Mouse (Mus musculus) spleen, adult 2 months (tissue): ENCODE data around the gene Hk1.

ENCODE experiments used
- CTCF ChIP-seq: fragments of 200-500 bp; IDR thresholded peaks from 2 replicates; pipeline ENCODE4 v1.5.1; 2011; ENCODE audit warnings: mild to moderate bottlenecking, inconsistent platforms; ENCODE audit not compliant: insufficient read depth, insufficient read length, insufficient replicate concordance; ENCODE audit errors: extremely low read depth
- POLR2A ChIP-seq: fragments of 200-500 bp; IDR thresholded peaks from 2 replicates; pipeline ENCODE4 v1.6.1; 2011; ENCODE audit warnings: low read depth, low read length, inconsistent platforms

GRCm38 (mm10) chr10:62231395-62231732 lies 148.3 kb downstream of the Hk1 start:
- TF ChIP-seq CTCF: no peak
- no peak for TF ChIP-seq POLR2A
